Mouse (Mus musculus) forebrain, embryonic 13.5 days (tissue): Measurements from ENCODE around the gene Rtl10. TPM values are rescaled to one million over a fixed set of nuclear protein-coding genes. Genes with fewer than 3 reads are reported as not detected.

ENCODE experiments used
- polyA plus RNA-seq: library from polyadenylated mRNA; unstranded; fragments of >200 nt; fragmentation: Nextera tagmentation; extraction: Ambion mirVana; gene quantifications from 2 replicates; pipeline ENCODE4 v1.2.1, GENCODE M21; 2015

Rtl10 gene
- polyA plus RNA-seq, 1 experiment from 2014 or later, result 3.6 TPM

Other genes starting within 250 kb of the Rtl10 start
- gene Gm49776, start 240.6 kb upstream of the Rtl10 start, polyA plus RNA-seq, result 2.5 and 7.6 TPM in 2 replicates
- 37.7 and 44.0 TPM in 2 replicates for gene Dgcr8, start 209.7 kb upstream of the Rtl10 start, polyA plus RNA-seq
- 59.2 and 63.2 TPM in 2 replicates for gene Tango2, start 150.8 kb upstream of the Rtl10 start, polyA plus RNA-seq
- gene Arvcf, start 150.7 kb upstream of the Rtl10 start, polyA plus RNA-seq, result 77.2 and 95.0 TPM in 2 replicates
- gene Txnrd2, start 72.5 kb upstream of the Rtl10 start, polyA plus RNA-seq, result 23.4 and 25.1 TPM in 2 replicates
- 64.0 and 70.1 TPM in 2 replicates for gene Comt, start 72.0 kb upstream of the Rtl10 start, polyA plus RNA-seq
- gene Gnb1l, start 188 bp upstream of the Rtl10 start, polyA plus RNA-seq, result 14.5 and 14.8 TPM in 2 replicates
- gene Tbx1, start 91.8 kb downstream of the Rtl10 start, polyA plus RNA-seq, result 0.39 and 0.56 TPM in 2 replicates
- gene Gp1bb, start 123.5 kb downstream of the Rtl10 start, polyA plus RNA-seq, result 5.1 and 6.0 TPM in 2 replicates
- 10.0 and 18.2 TPM in 2 replicates for gene Gm49601, start 127.5 kb downstream of the Rtl10 start, polyA plus RNA-seq
- 115 and 120 TPM in 2 replicates for gene Sept5, start 131.1 kb downstream of the Rtl10 start, polyA plus RNA-seq